Comparison of ENCODE assay signal across 8 mouse cellular contexts in the genomic region with DNA sequence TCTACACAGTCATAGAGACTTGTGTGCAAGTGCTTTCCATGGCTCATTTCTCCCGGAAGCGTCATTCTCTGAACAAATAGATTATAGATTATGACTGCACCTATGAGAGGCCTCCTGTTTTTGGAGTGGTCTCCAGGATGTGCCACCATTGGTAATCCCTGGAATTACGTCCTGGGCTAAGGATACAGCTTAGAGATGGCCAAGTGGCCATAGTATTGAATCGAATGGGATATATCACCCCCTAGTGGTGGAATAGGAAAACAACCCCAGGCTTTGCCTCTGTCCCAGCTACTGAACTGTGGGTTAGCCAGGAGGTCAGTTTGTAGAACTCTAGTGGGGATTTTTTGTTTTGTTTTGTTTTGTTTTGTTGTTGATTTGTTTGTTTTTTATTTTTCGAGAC. TPM values are rescaled to one million over a fixed set of nuclear protein-coding genes. Genes with fewer than 3 reads are reported as not detected.
DNase-seq lines count a peak whose midpoint lies in the region; ATAC-seq and TF ChIP-seq lines count a peak whose summit lies in the region.

No protein-coding gene starts in this region.

- no peak overlapping the region for H3K4me3 ChIP-seq in E14TG2a.4 (replicated peaks; ENCODE audit: low read length)
- no peak overlapping the region for H3K4me3 ChIP-seq in hindbrain, embryonic 12.5 days

- peak; percentile 87 for TF ChIP-seq CTCF in E14TG2a.4 (conservative IDR thresholded peaks at IDR 0.05; ENCODE audit: low read length)

- peaks cover 3% of the 10 kb centered on the region; the same call in 1 of the 2 replicates for H3K4me1 ChIP-seq in E14TG2a.4 (replicated peaks; ENCODE audit: low read depth, low read length)
- H3K4me1 ChIP-seq in hindbrain, embryonic 12.5 days, result no peaks in the 10 kb centered on the region

- no peak overlapping the region for H3K4me2 ChIP-seq in hindbrain, embryonic 12.5 days (replicated peaks)

- no peaks in the 10 kb centered on the region for H3K36me3 ChIP-seq in E14TG2a.4 (ENCODE audit: insufficient read depth, low read length)
- no peaks in the 10 kb centered on the region for H3K36me3 ChIP-seq in hindbrain, embryonic 12.5 days

- peak; percentile 18 for DNase-seq in kidney, adult 18-20 months
- no peak for DNase-seq in kidney, adult 8-10 months
- peak; percentile 39 for DNase-seq in cerebellum, adult 8-10 months
- DNase-seq in lung, postnatal 36 days, result peak; percentile 65
- DNase-seq in gastrocnemius, postnatal 14 days, result no peak
- no peak for DNase-seq in left cerebral cortex, adult 18-20 months (ENCODE audit: low spot score in 2 of 2)

- intact Hi-C loops in gastrocnemius, postnatal 14 days (cut with DNase I; ENCODE audit: low total_unique reads), result loop anchor here (2.0 to 5.0 kb wide), 2 partner anchors 42 to 160 kb away; no protein-coding TSS in a partner anchor

- H3K9me3 ChIP-seq in E14TG2a.4 (ENCODE audit: low read length), result no peaks in the 10 kb centered on the region
- H3K9me3 ChIP-seq in hindbrain, embryonic 12.5 days (replicated peaks), result no peaks in the 10 kb centered on the region

- no peak overlapping the region for H3K27ac ChIP-seq in hindbrain, embryonic 12.5 days

- no peak overlapping the region for H3K9ac ChIP-seq in hindbrain, embryonic 12.5 days

- 0 out of 2 replicates have a peak, but pooled peaks have one; percentile 54 for ATAC-seq in hindbrain, embryonic 12.5 days (ENCODE audit: low FRiP score)

- 43% methylated on average over 5 of the region's 5 CpGs for WGBS in hindbrain, embryonic 12.5 days

- no peaks in the 10 kb centered on the region for H3K27me3 ChIP-seq in E14TG2a.4 (ENCODE audit: insufficient read depth, low read length)
- no peaks in the 10 kb centered on the region for H3K27me3 ChIP-seq in hindbrain, embryonic 12.5 days

RNA-seq across cellular contexts. Expression of a gene that starts 21.4 kb away (rescaled TPM):
- polyA plus RNA-seq in hindbrain, embryonic 12.5 days (2016; fragmentation: Nextera tagmentation; extraction: Ambion mirVana), result 2.9 and 3.3 TPM in 2 replicates
- 1 to 10 TPM; 5.9 to 6.7 TPM for total RNA-seq in gastrocnemius, postnatal 14 days (2021)
- total RNA-seq in left cerebral cortex, adult 18-20 months (2021), result 10 to 100 TPM; 48.5 to 48.9 TPM

RNA-seq across cellular contexts. Expression of a gene that starts 23.2 kb away (rescaled TPM):
- 16.3 and 17.2 TPM in 2 replicates for polyA plus RNA-seq in hindbrain, embryonic 12.5 days (2016; fragmentation: Nextera tagmentation; extraction: Ambion mirVana)
- 10 to 100 TPM; 17.2 to 20.8 TPM for total RNA-seq in gastrocnemius, postnatal 14 days (2021)
- total RNA-seq in left cerebral cortex, adult 18-20 months (2021), result 10 to 100 TPM; 83.6 to 91.5 TPM

RNA-seq across cellular contexts. Expression of a gene that starts 25.6 kb away (rescaled TPM):
- 350 and 413 TPM in 2 replicates for polyA plus RNA-seq in hindbrain, embryonic 12.5 days (2016; fragmentation: Nextera tagmentation; extraction: Ambion mirVana)
- 10 to 100 TPM; 11.8 to 14.8 TPM for total RNA-seq in gastrocnemius, postnatal 14 days (2021)
- 10 to 100 TPM; 31.5 to 43.7 TPM for total RNA-seq in left cerebral cortex, adult 18-20 months (2021)

Comparison
In these comparisons a context has a peak if more than half of its experiments do, and no peak if none do; other contexts are left out.
1. DNase-seq: peak in kidney, adult 18-20 months (single experiment), cerebellum, adult 8-10 months (single experiment) and lung, postnatal 36 days (single experiment); none in kidney, adult 8-10 months (0 of 2), gastrocnemius, postnatal 14 days (single experiment) and left cerebral cortex, adult 18-20 months (0 of 2).
2. RNA of a gene that starts 21.4 kb away (total RNA-seq): 48.5 to 48.9 TPM in left cerebral cortex, adult 18-20 months; 5.9 to 6.7 TPM in gastrocnemius, postnatal 14 days; every median in the first group is over 4 times any median in the second.